Mouse (Mus musculus): ENCODE measurements at regions not wholly inside any gene's neighbourhood (a gene's known extent, or its start where the extent isn't known, plus 50 kb on each side); places are given as distances from the start of the nearest gene placed in this dataset.

DNA sequence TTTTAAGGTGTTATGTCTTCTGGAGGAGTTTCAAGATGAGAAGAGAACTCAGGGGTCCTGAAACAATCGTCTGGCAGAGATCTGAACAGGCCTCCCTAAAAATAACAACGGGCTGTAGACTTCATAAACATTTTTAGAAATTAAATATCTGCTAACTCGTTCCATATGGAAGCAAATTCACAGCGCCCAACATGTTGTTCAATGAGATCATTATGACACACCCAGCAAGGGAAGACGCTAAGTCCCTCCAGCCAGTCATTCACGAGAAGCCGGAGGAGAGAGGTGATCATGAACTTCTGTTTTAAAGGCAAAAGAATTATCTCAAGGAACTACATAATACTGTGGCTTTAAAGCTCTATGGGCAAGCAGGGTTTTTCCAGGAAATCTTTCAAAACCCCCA is 334.8 kb downstream of the Efna5 start:
- no peak for ATAC-seq (replicated peaks; ENCODE audit: low read depth, poor library complexity, severe bottlenecking)

DNA sequence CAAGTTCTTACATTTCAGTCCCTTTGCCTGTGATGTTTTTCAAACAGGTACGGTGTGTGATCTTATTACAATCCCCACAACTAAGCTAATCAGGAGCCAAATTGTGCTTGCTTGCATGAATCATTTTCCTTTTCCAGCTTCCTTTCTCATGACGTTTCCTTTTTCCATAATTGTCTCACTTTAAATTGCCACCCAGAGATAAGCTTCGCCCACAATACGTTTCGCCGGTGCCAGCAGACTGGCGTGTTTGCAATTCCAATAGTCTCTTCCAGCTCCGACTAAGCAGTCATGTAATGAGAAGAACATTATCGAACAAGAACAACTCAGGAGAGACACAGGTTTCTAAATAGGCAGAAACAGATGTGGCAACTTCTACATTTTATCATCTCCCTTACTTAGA is 335.8 kb downstream of the Efna5 start:
- no peak for ATAC-seq (replicated peaks; ENCODE audit: low read depth, poor library complexity, severe bottlenecking)

DNA sequence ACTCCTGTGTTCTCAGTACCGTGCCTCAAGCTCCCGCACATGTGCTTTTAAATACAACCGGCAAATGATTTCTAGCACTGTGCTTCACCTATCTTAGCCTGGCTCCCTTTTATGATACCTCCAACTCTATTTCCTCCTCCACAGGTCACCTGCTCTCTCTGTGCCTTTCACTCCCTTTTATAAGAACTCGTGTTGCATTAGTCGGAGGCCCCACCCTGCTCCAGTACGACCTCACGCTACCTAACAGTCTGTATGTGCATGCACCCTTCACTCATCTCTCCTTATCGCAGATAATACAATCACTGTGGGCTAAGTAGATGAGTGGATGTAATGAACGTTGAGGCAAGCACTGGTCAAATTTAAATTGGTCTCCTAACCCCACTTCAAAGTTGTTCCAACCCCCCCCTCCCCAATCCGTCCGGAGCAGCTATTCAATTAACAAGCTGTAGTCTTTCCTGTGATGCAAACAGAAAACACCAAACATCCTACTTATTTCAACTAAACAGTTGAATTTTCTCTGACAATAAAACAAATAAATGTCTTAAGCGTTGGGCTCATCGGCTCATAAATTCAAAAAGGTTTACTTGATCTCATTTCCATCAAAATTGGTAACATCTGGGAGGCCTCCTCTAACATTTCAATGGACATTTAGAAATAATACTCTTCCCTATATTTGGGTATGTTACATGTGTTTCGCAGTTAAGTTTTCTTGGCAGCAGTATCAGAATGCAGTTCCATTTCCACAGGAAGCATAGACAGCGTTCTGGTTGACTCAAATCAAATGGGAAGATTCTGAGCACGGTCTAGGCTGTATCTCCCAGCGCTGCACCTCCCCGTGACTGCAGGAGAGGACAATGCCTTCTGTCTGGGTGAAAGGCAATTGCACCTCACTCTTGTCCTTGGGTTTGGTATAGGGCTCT is 337.8 kb downstream of the Efna5 start:
- no peak for ATAC-seq (replicated peaks; ENCODE audit: low read depth, poor library complexity, severe bottlenecking)

- no peak for ATAC-seq (replicated peaks; ENCODE audit: low read depth, poor library complexity, severe bottlenecking)
Observed at GRCm38 (mm10) chr17:62529911-62530310, 351.2 kb downstream of the Efna5 start.

DNA sequence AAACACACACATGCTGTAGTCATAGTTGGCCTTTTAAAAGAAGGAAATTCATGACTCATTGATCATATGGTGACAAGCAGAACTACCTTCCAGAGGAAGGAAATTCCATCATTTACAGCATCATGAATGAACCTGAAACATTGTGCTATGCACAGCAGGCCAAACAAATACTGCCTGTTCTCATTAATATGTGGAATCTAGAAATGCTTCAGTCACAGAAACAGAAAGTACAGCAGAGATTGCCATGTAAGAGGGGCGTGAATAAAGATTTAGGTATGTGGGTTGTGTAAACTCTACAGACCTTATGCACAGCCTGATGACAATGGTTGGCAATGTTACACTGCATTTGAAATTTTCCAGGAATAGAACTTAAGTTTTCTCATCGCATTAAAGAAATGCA is 353.6 kb downstream of the Efna5 start:
- no peak for ATAC-seq (replicated peaks; ENCODE audit: low read depth, poor library complexity, severe bottlenecking)

DNA sequence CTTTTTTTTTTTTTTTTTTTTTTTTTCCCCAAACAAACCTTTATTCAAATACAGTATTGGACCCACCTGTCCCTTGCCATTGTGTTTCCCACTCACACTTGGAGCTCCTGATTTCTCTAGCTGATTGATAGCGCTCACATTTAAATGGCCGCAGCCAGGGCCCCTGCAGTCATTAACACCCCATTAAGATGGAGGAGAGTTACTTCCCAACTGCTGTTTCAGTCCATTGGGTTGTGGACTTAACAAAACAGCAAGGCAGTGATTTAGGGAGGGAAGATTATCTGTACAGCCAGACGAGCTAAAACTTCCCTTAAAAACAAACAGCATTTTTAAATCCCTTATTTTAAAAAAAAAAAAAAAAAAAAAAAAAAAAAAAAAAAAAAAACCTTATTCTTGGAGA is 367.5 kb downstream of the Efna5 start:
- ATAC-seq (replicated peaks; ENCODE audit: low read depth, poor library complexity, severe bottlenecking): no peak

GRCm38 (mm10) chr17:62510184-62510583 is 370.9 kb downstream of the Efna5 start:
- no peak for ATAC-seq (replicated peaks; ENCODE audit: low read depth, poor library complexity, severe bottlenecking)

- ATAC-seq (replicated peaks; ENCODE audit: low read depth, poor library complexity, severe bottlenecking): no peak
Observed at GRCm38 (mm10) chr17:62507766-62508485, 373.2 kb downstream of the Efna5 start.

GRCm38 (mm10) chr17:62504691-62505090 is 376.4 kb downstream of the Efna5 start:
- no peak for ATAC-seq (replicated peaks; ENCODE audit: low read depth, poor library complexity, severe bottlenecking)

DNA sequence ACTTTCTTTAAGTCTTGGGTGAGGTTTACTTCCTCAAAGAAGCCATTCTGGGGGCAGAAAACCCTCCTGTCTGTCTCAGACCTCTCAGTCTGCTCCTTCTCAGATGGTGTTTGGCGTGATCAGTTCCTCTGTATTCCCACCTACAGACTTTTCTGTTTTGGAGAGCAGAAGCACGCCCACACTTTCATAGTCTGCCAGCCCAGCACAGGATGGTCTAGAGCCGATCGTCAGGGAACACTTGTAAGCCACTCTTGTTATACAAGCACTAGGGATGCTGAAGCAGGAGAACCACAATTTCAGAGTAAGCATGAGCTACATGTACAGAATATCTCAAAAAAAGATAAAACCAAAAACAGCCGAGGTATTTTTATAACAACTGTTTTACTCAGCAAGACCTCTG is 410.4 kb downstream of the Efna5 start:
- no peak for ATAC-seq (replicated peaks; ENCODE audit: low read depth, poor library complexity, severe bottlenecking)

- ATAC-seq (replicated peaks; ENCODE audit: low read depth, poor library complexity, severe bottlenecking): peak; percentile 50; the same call in 1 of the 2 replicates
Observed at GRCm38 (mm10) chr17:62469367-62469766, 411.8 kb downstream of the Efna5 start.

DNA sequence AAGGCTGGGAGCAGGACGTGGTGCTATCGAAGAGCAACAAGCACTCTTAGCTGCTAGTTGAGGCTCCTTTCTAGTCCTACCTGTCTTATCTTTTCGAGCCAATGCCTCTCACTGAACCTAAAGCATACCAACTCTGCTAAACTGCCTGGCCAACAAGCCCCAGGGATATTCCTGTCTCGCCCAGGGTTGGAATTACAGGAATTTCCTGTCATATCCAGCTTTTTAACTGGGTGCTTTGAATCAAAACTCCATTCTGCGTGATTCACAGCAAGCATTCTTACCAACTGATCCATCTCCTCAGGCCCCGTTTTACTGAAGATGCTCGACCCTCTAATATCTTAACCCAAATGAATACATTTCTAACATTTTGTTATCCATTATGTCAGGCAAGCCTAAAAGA is 412.3 kb downstream of the Efna5 start:
- no peak for ATAC-seq (replicated peaks; ENCODE audit: low read depth, poor library complexity, severe bottlenecking)

DNA sequence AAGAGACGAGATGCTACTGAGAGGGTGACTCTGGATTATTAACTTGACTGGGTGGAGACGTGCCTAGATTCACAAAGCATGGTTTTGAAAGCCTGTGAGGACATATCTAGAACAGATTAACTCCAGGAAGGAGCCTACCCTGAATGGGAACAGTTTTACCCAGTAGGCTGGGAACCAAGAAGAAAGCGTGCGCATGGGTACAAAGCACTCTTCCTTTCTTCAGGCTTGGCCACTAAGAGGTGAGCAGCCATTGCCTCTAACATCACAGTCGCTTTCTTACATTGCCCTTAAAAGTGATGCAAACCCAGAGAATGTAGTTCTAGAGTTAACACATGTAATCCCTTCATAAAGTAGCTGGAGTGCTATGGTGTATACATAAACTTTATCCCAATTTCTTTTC is 414.0 kb downstream of the Efna5 start:
- ATAC-seq (replicated peaks; ENCODE audit: low read depth, poor library complexity, severe bottlenecking): no peak

- no peak for ATAC-seq (replicated peaks; ENCODE audit: low read depth, poor library complexity, severe bottlenecking)
Observed at GRCm38 (mm10) chr17:62464994-62465393, 416.1 kb downstream of the Efna5 start.

DNA sequence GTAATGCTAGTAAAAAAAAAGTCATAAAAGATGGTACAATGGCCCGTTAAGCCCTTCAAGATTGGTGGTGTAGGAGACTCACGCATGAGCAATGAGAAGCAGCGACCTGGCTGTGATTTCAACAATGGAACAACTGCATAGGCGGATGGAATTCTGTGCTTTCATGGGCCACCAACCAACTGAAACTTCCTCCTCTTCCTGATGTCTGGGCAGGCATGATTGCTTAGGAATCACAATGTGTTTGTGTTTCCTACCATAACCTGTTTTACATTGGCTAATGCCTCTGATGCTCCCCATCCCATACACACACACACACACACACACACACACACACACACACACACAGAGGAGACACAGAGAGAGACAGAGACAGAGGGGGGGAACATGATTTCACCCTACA is 416.9 kb downstream of the Efna5 start:
- ATAC-seq (replicated peaks; ENCODE audit: low read depth, poor library complexity, severe bottlenecking): no peak

GRCm38 (mm10) chr17:62461304-62462245 is 419.5 kb downstream of the Efna5 start:
- ATAC-seq (replicated peaks; ENCODE audit: low read depth, poor library complexity, severe bottlenecking): no peak

- peak; percentile 72; the same call in 1 of the 2 replicates for ATAC-seq (replicated peaks; ENCODE audit: low read depth, poor library complexity, severe bottlenecking)
Observed at GRCm38 (mm10) chr17:62458964-62459363, 422.2 kb downstream of the Efna5 start.

- ATAC-seq (replicated peaks; ENCODE audit: low read depth, poor library complexity, severe bottlenecking): no peak
Observed at GRCm38 (mm10) chr17:62438045-62438444, 443.1 kb downstream of the Efna5 start.

DNA sequence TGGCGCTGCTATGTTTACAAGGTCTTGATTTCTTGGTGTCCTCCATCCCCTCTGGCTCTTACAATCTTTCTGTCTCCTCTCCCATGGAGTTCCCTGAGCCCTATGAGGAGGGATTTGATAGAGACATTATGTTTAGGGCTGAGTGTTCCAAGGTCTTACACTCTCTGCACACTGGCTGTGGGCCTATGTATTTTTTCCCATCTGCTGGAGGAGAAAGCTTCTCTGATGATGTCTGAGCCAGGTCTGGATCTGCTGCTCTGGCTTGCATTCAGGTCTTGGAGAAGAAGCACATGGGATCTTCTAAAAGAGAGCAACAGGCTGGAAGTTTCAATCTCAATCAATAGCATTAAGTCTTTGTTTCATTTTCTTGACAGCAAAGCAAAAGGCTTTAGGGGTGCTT is 445.1 kb downstream of the Efna5 start:
- no peak for ATAC-seq (replicated peaks; ENCODE audit: low read depth, poor library complexity, severe bottlenecking)

Data from common myeloid progenitor, adult 5-6 weeks (primary cell).